Mouse (Mus musculus) retina, adult 2 months (tissue): ENCODE data around the gene Ypel2.

Source experiments
- DNase-seq: peaks from one replicate; pipeline ENCODE4 v3.0.0-alpha.2; 2012; ENCODE audit warnings: low read depth, low spot score

The Ypel2 gene

DNA sequence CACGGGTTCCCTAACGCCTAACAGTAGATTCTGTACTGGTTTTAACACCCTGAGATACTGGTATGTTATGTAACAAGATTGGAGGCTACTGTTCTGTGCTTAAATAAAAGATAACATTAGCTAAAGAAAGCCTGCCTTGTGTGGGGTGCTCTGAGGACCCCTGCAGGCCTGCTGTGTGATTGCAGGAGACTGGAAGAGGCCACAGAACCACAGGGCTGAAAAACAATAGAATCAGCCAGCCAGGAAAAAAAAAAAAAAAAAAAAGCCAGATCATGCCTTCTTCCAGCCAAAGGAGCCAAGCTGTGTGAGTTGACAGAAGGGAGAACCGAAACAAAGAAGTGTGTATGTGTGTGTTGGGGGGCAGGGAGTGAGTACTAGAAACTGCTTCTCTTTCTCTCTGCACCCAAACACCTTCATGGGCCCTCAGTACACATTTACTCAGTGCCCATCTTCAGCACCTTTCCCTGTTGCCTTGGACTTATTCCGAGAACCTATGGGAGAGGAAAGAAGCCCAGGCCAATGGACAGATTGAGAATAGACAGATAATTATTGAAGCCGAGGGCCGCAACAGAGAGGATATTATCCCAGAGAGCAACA, 2.2 kb upstream of the Ypel2 start:
- peak; percentile 56 for DNase-seq

- no peak for DNase-seq
These were observed 1.5 kb upstream of the Ypel2 start for GRCm38 (mm10) chr11:86994791-86995624.

DNA sequence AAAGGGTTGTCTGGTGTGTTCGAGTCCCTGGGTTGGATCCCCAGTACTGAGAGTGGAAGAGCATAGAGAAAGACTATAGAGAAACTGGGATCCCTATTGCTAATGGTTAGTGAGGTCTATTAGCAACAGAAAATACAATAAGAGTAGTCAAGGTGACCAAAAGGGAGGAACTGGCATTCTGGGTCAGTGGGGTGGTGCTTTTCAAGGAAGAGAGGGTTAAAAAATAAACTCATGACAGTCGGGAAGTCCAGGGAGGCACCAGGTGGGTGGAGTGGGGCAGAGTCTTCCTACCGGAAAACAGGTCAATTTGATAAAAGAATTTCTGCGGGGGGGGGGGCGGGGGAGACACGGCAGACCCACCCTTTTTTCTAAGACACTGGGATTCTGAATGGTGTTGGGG, 823 bp upstream of the Ypel2 start:
- DNase-seq = no peak

DNA sequence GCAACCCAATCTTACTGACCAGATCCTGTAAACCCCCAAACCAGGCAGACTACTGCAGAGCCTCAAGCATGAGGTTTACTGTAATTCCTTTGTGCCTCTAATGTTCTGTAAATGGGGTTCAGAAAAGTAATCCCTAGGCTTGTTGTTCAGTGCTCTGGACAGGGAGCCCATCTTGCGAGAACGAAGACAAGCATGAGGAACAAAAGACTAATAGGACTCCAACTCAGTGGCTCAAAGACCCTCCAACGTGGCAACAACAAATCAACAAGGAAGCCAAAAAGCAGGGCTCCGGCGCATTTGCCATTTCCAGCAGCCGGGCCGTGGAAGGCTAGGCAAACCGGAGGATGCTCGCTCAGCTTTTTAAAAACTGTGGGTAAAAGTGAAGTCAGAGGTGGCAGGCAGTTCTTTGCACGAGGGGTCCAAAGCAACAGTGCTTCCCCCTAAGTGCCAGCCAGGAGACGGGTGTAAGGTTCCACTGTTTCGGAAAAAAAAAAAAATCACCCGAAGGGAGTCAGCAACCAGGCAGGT, 982 bp downstream of the Ypel2 start:
- no peak for DNase-seq

GRCm38 (mm10) chr11:86991241-86991640, 2.3 kb downstream of the Ypel2 start:
- no peak for DNase-seq

DNA sequence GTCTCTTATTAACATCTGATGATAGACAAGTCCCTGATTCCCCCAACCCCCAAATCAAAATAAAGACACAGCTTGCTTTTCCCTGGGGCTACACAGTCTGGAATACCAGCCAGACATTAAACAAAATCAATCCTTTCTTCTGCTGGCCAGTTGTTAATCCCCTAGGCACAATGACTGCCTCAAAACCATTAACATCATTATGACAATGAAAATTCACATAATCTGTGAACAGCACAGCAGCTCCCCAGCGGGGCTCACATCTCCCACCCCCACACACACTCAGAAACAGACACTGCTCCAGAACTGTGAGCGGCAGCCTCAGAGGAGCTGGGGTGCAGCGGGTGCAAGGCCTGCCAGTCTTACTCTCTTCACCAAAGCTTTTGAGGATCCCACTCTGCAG, 3.2 kb downstream of the Ypel2 start:
- no peak for DNase-seq

- DNase-seq = no peak
These were observed 8.5 kb downstream of the Ypel2 start for GRCm38 (mm10) chr11:86984990-86985389.

- no peak for DNase-seq
These were observed 10.5 kb downstream of the Ypel2 start for GRCm38 (mm10) chr11:86983056-86983455.

DNA sequence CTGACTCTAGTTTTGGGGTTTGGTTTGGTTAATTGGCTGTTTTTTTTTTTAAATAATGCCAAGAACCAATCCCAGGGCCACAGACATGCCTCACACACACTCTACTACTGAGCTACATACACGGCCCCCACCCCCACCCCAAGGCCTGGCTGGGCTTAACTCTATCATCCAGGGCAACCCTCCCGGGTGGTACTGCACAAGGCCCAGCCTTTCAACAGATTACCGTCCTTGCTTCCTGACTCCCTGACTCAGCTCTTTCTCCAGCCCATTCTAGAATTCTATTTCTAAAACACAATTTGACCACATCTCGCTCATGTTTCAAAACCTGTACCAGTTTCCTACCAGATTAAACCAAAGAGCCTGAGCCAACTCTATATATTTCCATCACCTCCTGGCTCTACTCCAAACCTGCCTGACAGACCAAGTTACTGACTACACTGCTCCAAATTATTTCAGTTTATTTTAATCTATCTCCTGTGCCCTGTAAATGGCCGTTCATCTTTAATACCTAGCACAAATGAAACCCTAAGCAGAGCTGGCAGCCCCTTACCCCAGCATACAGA, 12.2 kb downstream of the Ypel2 start:
- no peak for DNase-seq

DNA sequence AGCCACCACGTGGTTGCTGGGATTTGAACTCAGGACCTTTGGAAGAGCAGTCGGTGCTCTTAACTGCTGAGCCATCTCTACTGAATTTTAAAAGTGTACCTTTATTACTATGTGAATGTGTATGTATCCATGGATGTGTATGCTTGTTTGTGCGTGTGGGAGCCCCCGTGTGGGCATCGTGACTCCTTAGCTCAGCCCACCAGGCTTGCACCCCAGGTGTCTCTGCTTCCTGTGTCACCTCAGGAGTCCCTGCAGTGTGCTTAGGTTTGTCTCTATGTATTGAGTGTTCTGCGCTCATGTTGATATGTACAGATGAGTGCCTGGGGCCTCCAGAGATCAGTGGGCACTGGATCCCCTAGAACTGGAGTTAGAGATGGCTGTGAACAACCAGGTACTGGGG, 13.0 kb downstream of the Ypel2 start:
- DNase-seq = no peak

- DNase-seq = no peak
These were observed 13.7 kb downstream of the Ypel2 start for GRCm38 (mm10) chr11:86979799-86980198.

- DNase-seq = no peak
These were observed 16.3 kb downstream of the Ypel2 start for GRCm38 (mm10) chr11:86977242-86977641.

DNA sequence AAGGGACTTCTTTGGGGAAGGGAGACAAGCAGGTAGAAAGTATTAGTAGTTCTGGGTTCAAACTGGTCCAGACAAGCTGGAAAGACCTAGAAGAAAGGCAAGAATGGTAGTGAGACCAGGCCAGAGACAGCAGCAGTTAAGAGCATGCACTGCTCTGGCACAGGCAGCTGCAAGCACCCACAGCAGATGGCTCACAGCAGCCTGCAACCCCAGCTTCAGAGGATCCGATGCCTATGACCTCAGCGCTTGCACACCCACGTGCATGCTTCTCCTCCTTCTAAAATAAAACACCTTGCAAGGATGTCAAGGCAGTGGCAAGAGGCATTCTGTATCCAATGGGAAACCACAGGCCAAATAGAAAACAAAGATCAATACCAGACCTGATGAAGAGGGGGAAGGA, 19.1 kb downstream of the Ypel2 start:
- DNase-seq = no peak

- DNase-seq = no peak
These were observed 20.3 kb downstream of the Ypel2 start for GRCm38 (mm10) chr11:86973255-86973654.

DNA sequence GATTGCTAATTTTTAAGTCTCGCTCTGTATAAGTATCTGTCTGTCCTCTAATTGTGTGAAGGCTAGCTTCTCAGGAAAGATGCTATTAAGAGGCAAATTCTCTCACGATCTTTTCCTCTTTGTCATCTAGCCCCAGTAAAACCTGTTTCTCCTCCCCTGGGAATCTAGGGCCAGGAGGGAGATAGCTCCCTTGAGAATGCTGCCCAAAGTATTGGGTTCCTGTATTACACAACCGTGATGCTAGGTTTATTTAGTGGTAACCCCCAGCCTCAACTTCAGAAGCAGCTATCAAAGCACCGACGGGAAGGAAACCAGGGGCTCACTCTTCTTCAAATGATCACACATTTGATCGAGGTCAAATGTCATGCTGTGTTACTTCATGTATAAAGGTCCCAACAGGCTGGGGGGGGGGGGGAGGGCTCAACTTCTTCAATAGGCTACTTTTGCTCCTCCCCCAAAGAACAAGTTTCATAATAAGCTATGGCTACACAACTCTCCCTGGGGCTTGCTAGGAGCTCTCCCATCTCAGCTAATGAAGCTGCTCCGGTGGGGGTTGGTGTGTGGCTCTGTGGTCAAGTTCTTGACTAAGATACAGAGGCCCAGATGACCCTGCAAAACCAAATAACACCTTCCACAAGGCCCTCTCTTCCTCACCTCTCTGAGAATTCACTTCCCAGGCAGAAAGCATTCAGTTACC, 22.3 kb downstream of the Ypel2 start:
- DNase-seq = no peak

DNA sequence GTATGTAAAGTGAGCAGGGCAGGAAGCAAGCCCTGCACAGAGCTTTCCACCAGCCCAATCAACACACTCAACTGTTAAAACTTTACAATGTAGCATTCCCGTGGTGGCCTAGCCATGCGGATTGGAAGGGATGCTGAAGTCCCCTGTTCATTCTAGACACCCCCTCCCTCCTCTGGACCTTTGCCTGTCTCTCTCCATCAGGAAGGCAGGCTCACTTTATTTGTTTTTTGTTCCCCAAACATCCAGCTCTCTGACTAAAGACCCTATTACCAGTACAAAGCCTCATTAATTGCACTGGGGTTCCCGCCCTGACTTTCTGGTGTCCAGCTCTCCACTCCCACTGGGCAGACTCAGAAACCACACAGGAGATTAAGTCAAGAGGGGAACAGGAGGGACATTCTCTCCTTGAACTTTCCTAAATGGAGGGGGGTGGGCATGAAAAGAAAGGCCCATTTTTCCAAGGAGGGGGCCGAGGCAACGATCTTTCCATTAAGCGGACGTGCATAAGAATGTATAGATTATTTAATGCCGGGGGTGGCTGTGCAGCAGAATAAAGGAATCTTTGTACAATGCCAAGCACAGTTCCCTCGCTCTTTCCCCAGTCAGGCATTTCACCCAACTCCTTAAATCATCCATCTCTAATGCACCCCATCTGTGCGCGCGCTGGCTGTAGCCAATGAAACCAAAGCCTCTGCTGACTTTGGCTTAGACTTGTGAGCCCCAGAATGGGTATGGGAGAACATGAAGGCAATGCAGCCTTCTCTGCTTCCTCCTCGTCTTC, 24.3 kb downstream of the Ypel2 start:
- DNase-seq = no peak

- no peak for DNase-seq
These were observed 26.0 kb downstream of the Ypel2 start for GRCm38 (mm10) chr11:86967506-86967905.

- no peak for DNase-seq
These were observed 26.8 kb downstream of the Ypel2 start for GRCm38 (mm10) chr11:86966696-86967095.

- DNase-seq = no peak
These were observed 28.4 kb downstream of the Ypel2 start for GRCm38 (mm10) chr11:86965079-86965478.

GRCm38 (mm10) chr11:86963698-86964097, 29.8 kb downstream of the Ypel2 start:
- DNase-seq = no peak

GRCm38 (mm10) chr11:86963027-86963426, 30.5 kb downstream of the Ypel2 start:
- no peak for DNase-seq
